Mouse (Mus musculus) intestine, embryonic 14.5 days (tissue): ENCODE measurements around the gene Tll2. TPM values are rescaled to one million over a fixed set of nuclear protein-coding genes. Genes with fewer than 3 reads are reported as not detected.

Source experiments
- ATAC-seq: fragments of 200-750 bp; cut with Nextera tagmentation; replicated peaks from 2 replicates; pipeline ENCODE4 v1.8.0; 2017; ENCODE audit warnings: low read depth, moderate number of reproducible peaks, moderate TSS enrichment, moderate library complexity; ENCODE audit not compliant: low FRiP score, low TSS enrichment
- DNase-seq: peaks from one replicate; pipeline ENCODE4 v3.0.0-alpha.2; 2018; ENCODE audit warnings: low spot score
- H3K27ac ChIP-seq: fragments of 300-500 bp; sonication (generic); 2 replicates; pipeline ENCODE4 v1.5.1; 2014; ENCODE audit warnings: low read depth, mild to moderate bottlenecking, control low read depth
- H3K27me3 ChIP-seq: fragments of 300-500 bp; sonication (generic); replicated peaks from 2 replicates; pipeline ENCODE4 v1.6.1; 2014; ENCODE audit warnings: low read length, control low read depth; ENCODE audit not compliant: control insufficient read depth, insufficient read depth
- H3K36me3 ChIP-seq: fragments of 300-500 bp; sonication (generic); 2 replicates; pipeline ENCODE4 v1.6.1; 2014; ENCODE audit warnings: low read length, control low read depth; ENCODE audit not compliant: control insufficient read depth, insufficient read depth
- H3K4me1 ChIP-seq: fragments of 300-500 bp; sonication (generic); replicated peaks from 2 replicates; pipeline ENCODE4 v1.6.1; 2014; ENCODE audit warnings: low read length, control low read depth, mixed read lengths; ENCODE audit not compliant: control insufficient read depth, insufficient read depth
- H3K4me2 ChIP-seq: fragments of 300-500 bp; sonication (generic); 2 replicates; pipeline ENCODE4 v1.6.1; 2014; ENCODE audit warnings: low read length
- H3K4me3 ChIP-seq: fragments of 300-500 bp; sonication (generic); 2 replicates; pipeline ENCODE4 v1.5.1; 2014; ENCODE audit warnings: low read depth, low read length, control low read depth, mixed read lengths
- H3K9ac ChIP-seq: fragments of 300-500 bp; sonication (generic); 2 replicates; pipeline ENCODE4 v1.6.1; 2014; ENCODE audit warnings: mild to moderate bottlenecking, low read length
- H3K9me3 ChIP-seq: fragments of 300-500 bp; sonication (generic); 2 replicates; pipeline ENCODE4 v1.6.1; 2016; ENCODE audit warnings: low read length, control low read depth; ENCODE audit not compliant: control insufficient read depth
- WGBS: fragments of 180-500 bp; shearing (Covaris S2); extraction: QIAGEN DNeasy Blood & Tissue Kit; methylation state at CpG from one replicate; pipeline ENCODE4 v1.1.7; 2014; 5-methylcytosine and 5-hydroxymethylcytosine counted together
- polyA plus RNA-seq: library from polyadenylated mRNA; unstranded; fragments of >200 nt; fragmentation: Nextera tagmentation; extraction: Ambion mirVana; gene quantifications from 2 replicates; pipeline ENCODE4 v1.2.1, GENCODE M21; 2014

Tll2 gene
- polyA plus RNA-seq, 1 experiment from 2014 or later, result not detected

DNA sequence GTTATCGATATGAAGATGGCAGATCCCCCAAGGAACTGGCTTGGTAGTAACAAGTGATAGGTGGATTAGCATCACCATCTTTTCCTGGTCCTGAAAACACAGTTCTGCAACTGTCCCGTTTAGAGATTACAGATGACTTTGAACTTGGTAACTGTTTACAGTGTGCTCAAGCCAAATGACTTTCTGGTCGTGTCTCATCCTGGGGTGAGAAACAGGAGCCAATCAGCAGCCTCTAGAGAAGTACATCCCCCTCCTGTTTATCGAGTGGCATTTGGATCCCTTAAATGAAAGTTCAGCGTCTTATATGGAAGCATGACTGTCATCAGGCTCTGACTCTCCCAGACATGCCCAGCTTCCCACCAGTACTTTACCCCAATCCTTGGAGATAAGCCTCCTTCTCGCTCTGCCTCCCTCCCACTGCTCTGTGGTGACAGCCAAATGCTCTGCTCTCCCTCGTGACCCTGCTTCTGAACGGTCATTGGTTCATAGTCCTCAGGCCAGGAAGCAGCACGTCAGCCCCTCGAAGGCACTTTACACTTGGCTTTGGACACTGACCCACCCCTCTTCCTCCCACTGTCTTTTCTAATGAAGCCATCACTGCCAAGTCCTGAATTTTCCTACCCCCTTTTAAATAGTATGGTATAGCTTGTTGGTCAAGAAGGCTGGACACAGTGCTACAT is 161.4 kb downstream of the Tll2 start:
- DNase-seq (no peak), ATAC-seq (no peak)
- Histone ChIP-seq H3K9ac (no peak overlapping the region), H3K27ac (no peak overlapping the region), H3K4me2 (no peak overlapping the region), H3K9me3 (no peaks in the 10 kb centered on the region), H3K36me3 (no peaks in the 10 kb centered on the region), H3K27me3 (no peaks in the 10 kb centered on the region), H3K4me3 (no peak overlapping the region), H3K4me1 (no peaks in the 10 kb centered on the region)
- WGBS, result 41% methylated on average over 10 of the region's 10 CpGs

DNA sequence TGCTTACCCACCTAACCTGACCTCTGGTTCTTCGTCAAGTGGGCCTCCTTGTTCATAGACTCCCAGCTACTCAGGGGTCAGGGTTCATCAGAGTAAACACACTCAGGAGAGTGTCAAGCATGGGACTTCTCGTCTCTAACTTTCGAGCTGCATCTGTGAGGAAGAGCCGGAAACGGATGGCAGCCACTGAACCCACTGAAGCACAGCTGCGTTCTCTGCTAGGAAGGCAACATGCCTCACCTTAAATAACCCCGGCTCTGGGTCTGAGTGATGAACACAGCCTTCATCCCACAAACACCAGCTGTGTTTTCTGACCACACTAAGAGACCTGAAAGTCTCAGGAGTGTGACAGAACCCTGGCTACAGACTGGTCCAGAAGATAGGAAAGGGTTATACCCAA is 167.5 kb downstream of the Tll2 start:
- ATAC-seq, result no peak
- H3K9me3 ChIP-seq, result no peaks in the 10 kb centered on the region
- H3K27ac ChIP-seq, result no peak overlapping the region
- 66% methylated on average over 7 of the region's 7 CpGs for WGBS
- H3K27me3 ChIP-seq, result no peaks in the 10 kb centered on the region; the same call in 1 of the 2 replicates
- H3K4me2 ChIP-seq, result no peak overlapping the region
- H3K4me3 ChIP-seq, result no peak overlapping the region
- H3K36me3 ChIP-seq, result no peaks in the 10 kb centered on the region
- no peaks in the 10 kb centered on the region for H3K4me1 ChIP-seq
- H3K9ac ChIP-seq, result no peak overlapping the region
- no peak for DNase-seq

DNA sequence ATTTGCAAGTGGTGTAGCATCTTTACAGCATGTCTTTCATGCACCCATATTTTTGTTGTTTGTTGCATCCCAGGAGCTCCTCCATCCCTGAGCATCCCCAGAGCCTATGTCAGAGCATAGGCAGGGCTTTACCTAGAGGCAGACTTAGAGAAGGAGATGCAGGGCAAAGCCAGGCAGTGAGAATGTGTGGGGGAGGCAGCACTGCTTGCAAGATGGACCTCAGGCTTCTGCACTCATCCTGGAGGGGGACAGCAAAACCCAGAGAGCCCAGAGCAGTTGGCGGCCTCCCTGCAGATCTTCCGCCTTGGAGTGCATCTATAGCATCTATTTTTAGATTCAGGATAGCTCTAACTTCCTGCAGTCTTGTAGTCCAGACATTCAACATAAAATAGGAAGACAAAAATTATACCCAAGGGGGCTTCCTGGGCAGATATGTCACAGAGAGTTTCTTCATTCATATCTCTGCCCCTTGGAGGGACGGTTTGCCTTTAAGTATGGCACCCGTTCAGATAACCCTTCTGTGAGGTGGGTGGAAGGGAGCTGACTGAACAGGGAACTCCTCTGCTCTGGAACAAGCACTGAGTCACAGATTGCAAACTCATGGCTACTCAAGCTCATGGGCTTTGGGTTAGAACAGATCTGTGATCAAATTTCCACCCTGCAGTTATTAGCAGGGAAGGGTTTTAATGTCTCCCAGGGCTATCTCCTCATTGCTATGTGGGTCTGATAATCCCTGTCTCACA is 170.7 kb downstream of the Tll2 start:
- Histone ChIP-seq H3K9ac (no peak overlapping the region), H3K27me3 (no peaks in the 10 kb centered on the region; the same call in 1 of the 2 replicates), H3K4me1 (no peaks in the 10 kb centered on the region), H3K27ac (no peak overlapping the region), H3K4me2 (no peak overlapping the region), H3K9me3 (no peaks in the 10 kb centered on the region), H3K36me3 (no peaks in the 10 kb centered on the region), H3K4me3 (no peak overlapping the region)
- DNase-seq, result no peak
- no peak for ATAC-seq
- WGBS, result 63% methylated on average over 4 of the region's 4 CpGs

Other genes starting within 250 kb of the Tll2 start
- gene Blnk, start 212.3 kb downstream of the Tll2 start, polyA plus RNA-seq, result 17.8 and 21.5 TPM in 2 replicates
- gene Dntt, start 177.6 kb downstream of the Tll2 start, polyA plus RNA-seq, result not detected in 2 replicates
- not detected in 2 replicates for gene Opalin, start 129.7 kb downstream of the Tll2 start, polyA plus RNA-seq
- 151 and 154 TPM in 2 replicates for gene Tm9sf3, start 57.2 kb upstream of the Tll2 start, polyA plus RNA-seq
- 4.9 and 6.9 TPM in 2 replicates for gene Pik3ap1, start 178.3 kb upstream of the Tll2 start, polyA plus RNA-seq